Mouse (Mus musculus): ENCODE results near the gene Acbd4. TPM values are rescaled to one million over a fixed set of nuclear protein-coding genes. Genes with fewer than 3 reads are reported as not detected.

Acbd4 gene
- total RNA-seq, 4 experiments from 2014 or later = 88.4 to 98.2 (median 94.7) TPM

DNA sequence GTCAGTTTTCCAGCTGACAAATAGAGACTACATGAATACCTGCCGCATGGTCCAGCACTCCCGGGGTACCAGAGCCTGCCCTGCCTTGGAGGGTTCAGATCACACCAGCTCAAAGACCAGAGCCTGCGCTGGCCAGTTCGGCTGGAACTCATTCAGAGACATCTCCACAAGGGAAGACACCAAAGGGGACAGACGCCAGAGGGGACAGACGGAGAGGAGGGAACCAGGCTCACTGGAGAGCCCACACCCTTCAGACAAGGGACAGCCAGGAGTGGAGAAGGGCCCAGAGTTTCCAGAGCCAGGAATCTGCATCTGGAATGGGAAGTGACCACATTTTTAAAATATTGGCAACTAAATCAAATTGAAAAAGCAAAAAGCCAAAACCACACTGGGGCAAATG is 19.9 kb upstream of the Acbd4 start:
- DNase-seq (ENCODE audit: low spot score in 2 of 2) = no peak

DNA sequence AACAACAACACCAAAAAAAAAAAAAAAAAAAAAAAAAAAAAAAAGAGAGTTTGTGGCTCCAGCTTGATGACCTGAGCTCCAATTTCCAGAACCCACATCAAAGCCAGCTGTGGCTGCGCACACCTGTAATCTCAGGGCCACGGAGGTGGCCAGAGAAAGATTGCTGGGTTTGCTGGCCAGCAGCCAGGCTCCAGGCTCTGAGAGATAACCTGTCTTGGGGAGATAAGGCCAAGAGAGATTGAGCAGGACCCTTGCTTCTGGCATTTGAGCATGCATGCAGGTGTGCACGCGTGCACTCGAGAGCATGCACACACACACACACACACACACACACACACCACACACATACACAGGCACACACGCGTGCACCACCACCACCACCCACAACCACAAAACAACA is 8.2 kb upstream of the Acbd4 start:
- no peak for DNase-seq (ENCODE audit: low spot score in 2 of 2)

DNA sequence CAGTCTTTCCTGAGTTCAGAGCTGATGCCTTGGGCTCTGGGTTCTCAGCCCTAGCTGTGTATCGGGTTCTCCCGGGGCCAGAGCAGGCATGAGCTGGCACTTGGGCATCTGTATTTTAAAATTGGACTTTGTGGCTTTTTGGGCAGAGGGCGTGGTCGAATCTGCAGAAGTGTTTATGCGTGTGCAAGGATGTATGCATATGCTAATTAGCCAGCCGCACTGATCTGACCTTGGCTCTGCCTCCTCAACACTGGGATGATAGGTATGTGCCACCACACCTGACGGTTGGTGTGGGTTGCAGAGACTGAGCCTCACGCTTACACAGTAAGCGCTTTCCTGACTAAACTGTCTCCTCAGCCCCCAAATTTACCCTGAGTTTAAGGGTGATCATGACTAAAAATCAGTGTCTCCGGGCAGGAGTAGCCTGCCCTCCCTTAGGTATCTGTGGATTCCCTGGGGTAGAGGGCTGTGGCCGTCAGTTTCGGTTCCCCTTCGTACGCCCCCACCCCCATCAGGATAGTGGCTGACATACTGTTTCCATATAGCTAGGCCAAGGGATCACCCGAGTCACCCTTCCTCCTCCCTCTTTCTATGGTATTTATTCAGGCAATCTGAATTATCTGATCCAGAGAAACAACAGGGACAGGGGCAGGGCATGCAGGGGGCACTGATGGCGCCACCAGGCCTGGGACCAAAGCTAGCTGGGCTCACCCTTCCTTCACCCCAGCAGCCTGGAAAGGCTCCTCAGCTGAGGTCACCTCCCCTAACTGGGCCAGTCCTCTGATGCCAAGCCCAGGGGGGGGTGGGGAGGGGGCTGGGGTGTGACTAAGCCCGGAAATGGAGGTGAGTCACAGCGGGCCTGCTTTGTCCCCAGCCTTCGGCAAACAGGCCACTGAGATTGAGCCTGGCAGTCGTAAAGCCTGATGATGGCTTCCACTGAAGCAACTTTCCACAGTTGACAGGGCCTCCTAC is 7.3 kb upstream of the Acbd4 start:
- no peak for DNase-seq (ENCODE audit: low spot score in 2 of 2)

DNA sequence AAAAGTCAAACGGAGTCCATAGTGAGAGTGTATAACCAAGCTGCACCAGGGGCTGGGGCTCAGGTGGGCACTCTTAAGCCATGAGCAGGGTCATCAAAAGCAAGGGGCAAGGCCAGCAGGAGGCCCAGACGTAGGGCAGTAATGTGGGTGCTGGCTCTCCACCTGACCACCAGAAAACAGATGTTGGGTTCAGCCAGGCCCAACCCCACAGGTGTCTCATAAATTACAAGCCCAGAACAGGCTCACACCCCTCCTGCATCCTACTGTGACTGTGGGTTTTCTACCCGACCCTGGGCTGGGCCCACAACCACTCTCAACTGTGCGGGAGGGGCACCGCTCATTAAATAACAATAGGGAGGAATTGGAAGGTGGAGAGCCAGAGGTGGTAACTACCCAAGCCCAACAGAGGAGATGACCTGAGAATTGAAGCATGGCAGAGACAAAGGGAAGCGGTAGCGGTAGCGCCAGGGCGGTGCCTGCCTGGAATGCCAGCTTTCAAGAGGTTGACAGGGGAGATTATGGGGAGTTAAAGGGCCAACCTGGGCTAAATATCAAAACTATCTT is 6.3 kb upstream of the Acbd4 start:
- DNase-seq (ENCODE audit: low spot score in 2 of 2) = no peak

DNA sequence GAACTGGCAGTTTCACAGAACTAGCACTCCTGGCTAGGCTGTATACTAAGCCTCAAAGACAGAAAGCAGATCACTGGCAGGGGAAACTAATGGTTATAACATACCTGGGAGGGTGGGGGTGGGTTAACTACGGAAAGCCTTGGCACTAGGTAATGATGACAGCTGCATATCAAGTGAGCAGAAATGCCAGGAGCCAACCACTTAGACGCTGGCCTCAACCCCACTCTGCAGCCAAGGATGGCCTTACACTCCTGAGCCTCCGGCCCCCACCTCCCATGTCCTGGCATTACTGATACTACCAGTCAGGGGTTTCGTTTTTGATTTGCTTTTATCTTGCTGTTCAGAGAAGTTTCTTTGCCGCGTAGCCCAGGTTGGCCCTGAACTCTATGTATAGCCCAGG is 5.7 kb upstream of the Acbd4 start:
- no peak for DNase-seq (ENCODE audit: low spot score in 2 of 2)

DNA sequence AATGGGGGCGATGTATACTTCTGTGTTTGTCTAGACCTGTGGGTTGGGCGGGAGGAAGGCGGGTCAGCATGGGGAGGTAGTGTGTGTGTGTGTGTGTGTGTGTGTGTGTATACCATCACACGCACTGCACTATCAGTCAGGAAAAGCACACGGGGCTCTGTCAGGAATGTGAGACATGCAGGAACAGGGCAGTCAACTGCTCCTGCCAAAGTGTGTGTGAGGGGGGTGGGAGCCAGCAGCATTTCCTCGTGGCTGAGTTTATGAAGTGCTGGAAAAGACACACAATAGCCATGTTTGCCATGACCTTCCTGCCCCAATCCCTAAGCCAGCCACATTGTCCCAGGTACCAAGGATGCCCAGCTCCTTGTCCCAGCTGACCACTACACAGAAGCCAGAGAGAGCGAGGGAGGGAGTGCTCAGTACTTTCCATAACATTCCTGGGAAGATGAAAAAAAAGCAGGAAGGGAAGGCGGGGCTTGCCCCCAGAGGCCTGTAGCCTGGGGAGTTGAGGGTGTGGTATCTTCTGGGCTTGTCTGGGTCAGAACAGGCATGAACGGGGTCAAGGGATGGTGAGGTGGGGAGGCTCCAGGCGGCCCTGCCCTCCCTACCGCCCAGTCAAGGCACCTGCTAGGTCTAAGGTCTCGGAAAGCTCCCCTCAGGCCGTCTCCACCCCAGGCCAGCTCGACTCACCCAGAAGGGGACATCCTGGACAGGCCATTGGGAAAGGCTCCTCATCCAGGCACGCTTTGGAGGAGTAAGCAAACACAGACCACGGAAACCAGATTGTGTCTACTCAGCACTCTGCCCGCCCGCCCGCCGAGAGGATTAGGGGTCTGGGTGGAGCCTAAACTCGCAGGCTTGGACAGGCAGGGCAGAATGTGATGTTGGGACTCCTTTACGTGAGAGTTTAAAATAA is 4.2 kb upstream of the Acbd4 start:
- DNase-seq (ENCODE audit: low spot score in 2 of 2) = no peak

DNA sequence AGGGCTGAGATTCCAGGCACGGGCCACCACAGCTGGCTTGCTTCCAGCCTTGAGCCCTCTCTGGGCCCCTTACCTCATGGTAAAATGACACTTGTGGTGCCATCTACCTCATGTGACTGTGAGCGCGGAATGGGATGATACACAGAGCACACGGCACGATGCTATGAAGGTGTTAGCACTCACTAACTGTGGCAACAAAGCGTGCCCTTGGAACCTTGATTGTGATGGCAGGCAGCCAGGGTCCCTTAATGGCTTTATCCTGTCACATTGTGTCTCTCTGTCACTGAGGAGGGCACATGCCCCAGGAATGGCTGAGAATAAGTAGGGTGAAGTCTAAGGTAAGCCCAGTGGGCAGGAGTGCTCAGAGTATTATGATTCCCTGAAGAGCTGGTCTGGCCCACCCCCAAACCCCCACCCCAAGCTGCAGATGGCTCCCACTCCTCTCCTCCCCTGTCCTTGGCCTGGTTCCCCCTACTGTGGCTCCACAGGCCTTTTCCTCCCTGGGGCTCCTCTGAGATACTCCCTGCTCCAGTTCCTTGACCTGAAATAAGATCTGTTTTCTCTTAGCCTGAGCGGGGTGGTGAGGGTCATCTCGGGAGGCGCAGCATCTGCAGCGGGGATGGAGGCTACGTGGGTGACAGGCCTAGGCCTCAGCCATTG is 2.8 kb upstream of the Acbd4 start:
- DNase-seq (ENCODE audit: low spot score in 2 of 2) = no peak

DNA sequence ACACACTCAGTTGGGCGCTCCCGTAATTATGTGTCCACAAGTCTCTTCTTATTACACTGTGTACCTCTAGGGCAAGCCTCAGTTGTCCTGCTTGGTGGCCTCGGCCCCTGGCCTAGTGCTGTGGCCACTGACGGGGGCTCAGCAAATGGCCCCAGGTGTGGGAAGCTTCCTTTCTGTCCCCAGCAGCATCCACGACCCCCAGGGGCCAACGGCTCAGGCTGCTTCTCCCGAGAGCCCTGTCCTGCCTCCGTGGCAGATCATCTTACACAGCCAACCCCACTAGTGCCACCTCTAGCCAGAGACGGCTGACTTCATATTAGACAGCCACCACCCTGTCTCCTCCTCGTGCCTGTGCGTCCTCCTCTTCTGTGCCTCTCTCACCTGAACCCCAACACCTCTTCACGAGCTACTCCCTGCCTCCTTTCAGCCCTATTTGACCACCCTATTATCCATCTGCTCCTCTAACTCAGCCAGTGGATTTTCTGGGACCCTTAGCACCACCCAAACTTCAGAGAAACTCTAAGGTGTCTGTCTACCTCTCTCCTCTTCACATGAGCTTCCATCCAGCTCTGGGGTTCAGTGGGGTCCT is 2.0 kb upstream of the Acbd4 start:
- no peak for DNase-seq (ENCODE audit: low spot score in 2 of 2)

DNA sequence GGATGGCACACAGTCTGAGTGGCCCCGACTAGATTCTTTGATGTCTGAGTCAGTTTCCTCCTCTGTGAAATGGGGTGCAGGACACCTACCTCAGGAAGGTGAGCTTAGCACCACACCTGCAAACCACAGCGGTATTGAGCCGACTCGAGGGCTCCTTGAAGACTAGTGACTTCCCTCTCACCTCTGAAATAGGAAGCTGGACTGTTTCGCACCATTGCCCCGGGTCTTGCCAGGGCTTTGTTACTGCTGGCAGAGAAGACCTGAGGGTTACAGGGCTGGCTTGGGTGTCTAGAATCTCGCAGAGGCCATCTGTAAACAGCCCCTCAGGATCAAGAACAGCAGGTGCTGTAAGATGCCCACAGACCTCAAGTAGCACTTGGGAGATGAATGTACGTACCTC is 1.1 kb upstream of the Acbd4 start:
- no peak for DNase-seq (ENCODE audit: low spot score in 2 of 2)

DNA sequence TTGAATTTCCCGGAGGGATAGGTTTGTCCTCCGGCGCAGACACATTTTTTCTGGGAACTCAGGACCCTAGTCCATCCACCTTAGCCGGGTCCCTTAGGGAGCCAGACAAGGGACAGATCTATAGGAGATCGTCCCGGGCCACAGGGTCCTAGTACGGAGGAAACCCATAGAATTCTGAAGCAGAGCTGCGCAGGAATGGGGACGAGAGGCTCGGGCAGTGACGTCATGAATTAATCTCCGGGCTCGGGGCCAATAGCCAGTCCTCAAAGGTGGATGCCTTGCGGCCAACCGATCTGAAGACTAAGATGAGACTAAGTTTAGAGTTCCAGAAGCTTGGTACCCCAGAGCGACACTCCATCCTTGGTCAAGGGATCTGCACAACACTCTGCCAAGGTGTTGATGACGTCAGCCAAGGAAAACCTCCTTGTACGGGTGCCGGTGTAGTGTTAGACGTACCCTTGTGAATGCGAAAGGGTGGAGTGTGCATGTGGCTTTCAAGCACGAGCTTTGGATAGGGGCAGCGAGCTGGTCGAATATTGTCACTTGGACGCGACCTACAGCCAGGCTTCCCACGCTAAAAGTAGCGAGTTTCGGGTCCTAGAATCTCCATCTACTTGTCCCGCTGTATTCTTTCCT is 502 bp downstream of the Acbd4 start:
- peak; percentile 72 for DNase-seq (ENCODE audit: low spot score in 2 of 2)

DNA sequence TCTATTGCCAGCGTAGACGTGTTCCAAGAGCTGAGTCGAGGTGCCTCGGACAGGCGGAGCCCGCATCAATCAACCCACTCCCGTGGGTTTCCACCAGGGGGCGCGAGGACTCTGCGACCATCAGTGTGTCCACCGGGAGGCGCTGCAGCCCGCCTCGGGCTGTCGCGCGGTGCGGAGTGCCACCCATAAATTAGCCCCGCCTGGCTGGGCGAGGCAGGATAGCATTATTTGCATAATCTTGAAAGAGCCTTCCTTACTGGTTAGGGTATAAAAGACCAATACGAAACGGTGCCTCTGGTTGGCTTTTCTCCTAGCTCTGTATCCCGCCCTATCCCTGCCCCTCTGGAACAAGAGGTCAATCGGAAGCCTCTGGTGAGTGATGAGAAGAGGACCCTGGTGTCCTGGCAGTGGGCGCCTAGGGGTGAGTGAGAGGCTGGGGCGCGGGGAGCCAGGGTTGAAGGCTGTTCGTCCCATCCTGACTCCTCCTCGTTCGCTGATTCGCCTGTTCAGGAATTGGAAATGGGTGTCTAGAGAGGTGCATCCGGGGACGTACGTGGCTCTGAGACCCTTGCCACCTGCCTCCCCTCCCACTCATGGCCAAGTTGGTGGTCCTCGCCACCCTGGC is 1.4 kb downstream of the Acbd4 start:
- peak; percentile 95 to 98 for DNase-seq (ENCODE audit: low spot score in 2 of 2)

DNA sequence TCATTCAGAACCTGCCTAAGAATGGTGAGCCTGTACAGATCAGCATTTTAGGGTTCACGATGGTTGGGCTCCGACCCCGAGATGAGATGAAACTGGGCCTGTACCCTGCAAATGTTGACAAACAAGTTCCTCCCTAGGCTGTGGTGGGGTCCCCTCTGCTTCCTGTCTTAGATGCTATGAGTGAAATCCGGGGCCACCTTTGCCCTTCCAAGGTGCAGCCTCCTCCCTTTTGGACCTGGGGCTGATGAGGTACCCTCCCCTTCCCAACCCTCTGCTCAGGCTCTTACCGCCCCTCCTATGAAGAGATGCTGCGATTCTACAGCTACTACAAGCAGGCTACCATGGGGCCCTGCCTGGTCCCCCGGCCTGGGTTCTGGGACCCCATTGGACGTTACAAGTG is 2.1 kb downstream of the Acbd4 start:
- DNase-seq (ENCODE audit: low spot score in 2 of 2) = no peak

DNA sequence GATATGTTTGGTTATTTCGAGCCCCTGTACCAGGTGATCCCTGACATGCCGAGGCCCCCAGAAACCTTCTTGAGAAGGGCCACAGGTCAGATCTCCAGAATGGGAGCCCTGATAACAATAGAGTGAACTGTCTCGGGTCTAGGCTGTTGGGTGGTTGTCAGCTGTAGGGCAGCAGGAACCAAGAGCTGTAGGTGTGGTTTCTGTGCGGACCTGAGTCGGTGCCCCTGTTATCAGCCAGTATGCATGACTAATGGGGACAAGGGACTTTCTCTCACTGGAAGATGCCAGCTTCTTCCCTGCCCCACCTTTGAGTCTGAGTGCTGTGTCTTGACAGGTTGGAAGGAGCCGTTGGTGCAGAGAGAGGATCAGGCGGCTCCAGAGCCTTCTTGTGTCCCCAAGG is 3.0 kb downstream of the Acbd4 start:
- no peak for DNase-seq (ENCODE audit: low spot score in 2 of 2)

DNA sequence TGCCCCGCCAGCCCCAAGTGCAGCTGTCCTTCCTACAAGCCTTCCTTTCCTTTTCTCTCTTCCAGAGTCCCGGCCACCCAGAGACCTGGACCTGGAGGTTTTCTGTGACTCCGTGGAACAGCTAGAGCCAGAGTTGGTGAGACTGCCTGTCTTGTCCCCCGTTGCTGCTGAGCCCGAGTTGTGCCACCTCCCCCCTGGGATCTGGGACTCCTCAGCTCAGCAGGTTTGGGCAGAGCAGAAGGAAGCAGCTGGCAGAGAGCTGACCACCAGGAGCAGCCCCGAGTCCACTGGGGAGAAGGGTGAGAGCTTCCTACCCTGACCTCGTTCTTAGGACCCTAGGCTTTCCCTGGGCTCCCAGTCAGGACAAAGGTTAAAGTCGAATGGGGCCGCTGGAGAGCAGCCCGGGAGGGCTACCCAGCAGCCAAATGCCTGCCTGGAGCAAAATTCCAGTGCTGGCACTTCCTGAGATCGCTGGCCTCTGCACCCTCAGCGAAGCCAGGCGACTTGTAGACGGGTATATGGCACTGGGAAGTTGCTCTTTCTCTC is 3.8 kb downstream of the Acbd4 start:
- no peak for DNase-seq (ENCODE audit: low spot score in 2 of 2)

DNA sequence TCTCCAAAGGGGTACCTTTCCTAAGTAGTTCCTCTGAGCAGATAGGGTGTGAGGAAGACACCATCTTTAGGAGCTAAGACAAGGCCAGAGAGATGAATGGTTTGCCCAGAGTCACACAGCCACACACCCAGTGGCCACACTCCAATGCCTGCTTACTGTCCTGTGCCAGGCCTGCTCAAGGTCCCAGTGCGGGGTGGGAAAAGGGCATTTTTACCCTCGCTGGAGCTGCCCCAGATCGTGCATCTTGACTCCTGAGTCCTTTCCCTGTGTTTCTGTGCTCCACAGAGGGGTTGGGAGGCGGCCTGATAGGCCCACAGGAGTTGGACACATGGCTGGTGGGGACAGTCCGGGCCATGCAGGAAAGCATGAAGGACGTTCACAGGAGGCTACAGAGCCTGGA is 4.3 kb downstream of the Acbd4 start:
- no peak for DNase-seq (ENCODE audit: low spot score in 2 of 2)

DNA sequence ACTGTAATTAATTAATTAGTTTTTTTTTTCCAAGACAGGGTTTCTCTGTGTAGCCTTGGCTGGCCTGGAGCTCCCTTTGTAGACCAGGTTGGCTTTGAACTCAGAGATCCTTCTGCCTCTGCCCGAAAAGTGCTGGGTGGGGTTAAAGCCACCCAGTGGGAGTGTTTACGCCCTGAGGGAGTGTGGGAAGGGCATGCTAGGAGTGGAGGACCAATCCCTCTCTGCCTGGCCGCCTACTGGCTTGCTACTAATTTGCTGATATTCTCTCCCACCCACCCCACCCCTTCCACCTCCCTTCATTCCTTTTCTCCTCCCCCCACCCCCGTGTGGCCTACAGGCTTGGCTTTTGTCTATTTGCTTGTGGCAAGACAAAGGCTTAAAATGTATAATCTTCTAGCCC is 4.9 kb downstream of the Acbd4 start:
- no peak for DNase-seq (ENCODE audit: low spot score in 2 of 2)

DNA sequence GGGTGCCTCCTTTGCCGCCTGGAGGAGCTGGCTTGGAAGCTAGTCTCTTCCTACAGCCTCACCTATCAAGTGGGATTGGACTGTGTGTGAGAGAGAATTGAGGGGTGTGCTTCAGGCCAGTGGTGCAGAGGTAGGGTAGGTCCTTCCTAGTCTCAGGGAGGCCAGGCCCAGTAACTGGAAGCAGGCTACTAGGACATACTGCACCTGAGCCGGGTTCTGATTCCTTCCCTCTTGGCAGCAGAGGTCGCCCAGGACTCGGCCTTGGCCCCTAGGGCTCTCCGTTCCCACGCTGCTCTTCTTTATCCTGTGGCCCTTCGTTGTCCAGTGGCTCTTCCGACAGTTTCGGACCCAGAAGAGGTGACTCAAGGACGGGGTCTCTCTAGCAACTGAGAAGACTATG is 9.8 kb downstream of the Acbd4 start:
- DNase-seq (ENCODE audit: low spot score in 2 of 2) = no peak

DNA sequence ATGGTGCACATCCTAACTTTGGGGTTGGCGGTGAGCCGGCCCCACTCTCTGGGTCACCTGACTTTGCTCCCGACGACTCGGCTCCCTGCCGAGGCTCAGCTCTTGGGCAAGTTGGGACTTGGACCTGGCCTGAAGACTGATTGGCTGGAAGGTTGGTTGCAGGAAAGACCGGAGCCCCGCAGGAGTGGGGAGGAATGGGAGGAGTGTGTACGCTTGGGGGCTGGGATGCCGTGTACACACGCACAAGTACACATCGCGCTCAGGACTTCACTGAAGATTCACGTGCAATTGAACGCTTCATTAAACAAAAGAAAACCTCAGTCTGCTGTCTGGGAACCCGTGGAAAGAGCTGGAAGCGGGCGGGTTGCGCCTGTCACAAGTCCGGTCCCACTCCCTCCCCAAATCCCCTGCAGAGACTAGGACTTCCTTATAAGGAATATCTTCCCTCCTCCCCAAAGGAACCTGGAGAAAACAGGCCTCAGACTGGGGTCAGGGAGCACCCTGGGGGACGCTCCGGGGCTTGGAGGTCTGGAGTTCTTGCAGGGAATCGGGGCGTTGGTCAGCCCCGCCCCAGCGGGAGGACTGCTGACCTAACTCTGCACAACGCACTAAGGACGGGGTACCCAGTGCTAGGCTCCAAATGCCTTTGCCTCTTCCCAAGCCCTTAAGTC is 10.5 kb downstream of the Acbd4 start:
- no peak for DNase-seq (ENCODE audit: low spot score in 2 of 2)

DNA sequence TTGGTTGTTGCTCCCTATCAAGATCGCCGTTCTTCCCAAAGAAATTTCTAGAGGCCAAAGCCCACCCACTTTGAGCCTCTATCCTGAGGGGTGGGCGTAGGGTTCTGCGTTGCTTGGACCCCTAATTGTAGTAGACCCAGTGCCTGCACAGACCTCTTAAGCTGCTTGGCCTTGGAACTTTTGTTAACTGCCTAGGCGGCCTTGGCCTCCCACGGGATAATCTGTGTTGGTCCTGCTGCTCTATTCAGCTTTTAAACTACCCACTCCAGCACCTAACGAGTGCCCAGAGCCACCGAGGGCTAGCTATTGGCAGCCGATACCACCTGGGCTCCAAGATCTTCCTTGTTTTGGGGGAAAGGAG is 11.1 kb downstream of the Acbd4 start:
- DNase-seq (ENCODE audit: low spot score in 2 of 2) = no peak

All from layer of hippocampus, adult 8-10 months (tissue).